Mouse (Mus musculus): ENCODE results near the gene Atp6v1g2. TPM values are rescaled to one million over a fixed set of nuclear protein-coding genes. Genes with fewer than 3 reads are reported as not detected.

The Atp6v1g2 gene
- polyA plus RNA-seq, 1 experiment from 2014 or later: 52.4 TPM

DNA sequence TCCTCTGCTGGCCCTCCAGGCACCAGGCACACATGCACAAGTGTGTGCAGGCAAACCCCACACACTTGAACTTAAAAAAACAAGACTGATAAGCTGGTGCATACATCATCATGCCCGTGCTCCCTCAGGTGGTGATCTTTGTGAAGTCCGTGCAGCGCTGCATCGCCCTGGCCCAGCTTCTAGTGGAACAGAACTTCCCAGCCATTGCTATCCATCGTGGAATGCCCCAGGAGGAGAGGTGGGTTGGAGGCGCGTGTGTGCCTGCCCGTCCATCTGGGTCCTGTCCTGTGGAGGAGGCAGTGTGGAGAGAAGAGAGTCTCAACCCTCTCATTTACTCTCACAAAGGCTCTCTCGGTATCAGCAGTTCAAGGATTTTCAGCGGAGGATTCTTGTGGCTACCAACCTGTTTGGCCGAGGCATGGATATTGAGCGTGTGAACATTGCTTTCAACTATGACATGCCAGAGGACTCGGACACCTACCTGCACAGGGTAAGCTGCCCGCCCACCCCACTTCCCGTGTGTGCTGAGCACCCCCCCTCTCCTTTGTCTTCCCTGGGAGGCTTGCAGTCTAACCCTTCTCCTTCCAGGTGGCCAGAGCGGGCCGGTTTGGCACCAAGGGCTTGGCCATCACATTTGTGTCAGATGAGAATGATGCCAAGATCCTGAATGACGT, 19.3 kb downstream of the Atp6v1g2 start:
- 87% methylated on average over 18 of the region's 18 CpGs for WGBS
- no peak overlapping the region for H3K4me2 ChIP-seq
- H3K36me3 ChIP-seq: peaks cover 69% of the 10 kb centered on the region
- H3K4me3 ChIP-seq: no peak overlapping the region
- H3K27me3 ChIP-seq: 0 out of 2 replicates have a peak, but pooled peaks cover 3% of the 10 kb centered on the region
- ATAC-seq (ENCODE audit: low FRiP score): no peak
- 0 out of 2 replicates have a peak, but pooled peaks cover 3% of the 10 kb centered on the region for H3K4me1 ChIP-seq (replicated peaks)
- no peaks in the 10 kb centered on the region for H3K9me3 ChIP-seq
- H3K9ac ChIP-seq: no peak overlapping the region
- H3K27ac ChIP-seq: no peak overlapping the region

DNA sequence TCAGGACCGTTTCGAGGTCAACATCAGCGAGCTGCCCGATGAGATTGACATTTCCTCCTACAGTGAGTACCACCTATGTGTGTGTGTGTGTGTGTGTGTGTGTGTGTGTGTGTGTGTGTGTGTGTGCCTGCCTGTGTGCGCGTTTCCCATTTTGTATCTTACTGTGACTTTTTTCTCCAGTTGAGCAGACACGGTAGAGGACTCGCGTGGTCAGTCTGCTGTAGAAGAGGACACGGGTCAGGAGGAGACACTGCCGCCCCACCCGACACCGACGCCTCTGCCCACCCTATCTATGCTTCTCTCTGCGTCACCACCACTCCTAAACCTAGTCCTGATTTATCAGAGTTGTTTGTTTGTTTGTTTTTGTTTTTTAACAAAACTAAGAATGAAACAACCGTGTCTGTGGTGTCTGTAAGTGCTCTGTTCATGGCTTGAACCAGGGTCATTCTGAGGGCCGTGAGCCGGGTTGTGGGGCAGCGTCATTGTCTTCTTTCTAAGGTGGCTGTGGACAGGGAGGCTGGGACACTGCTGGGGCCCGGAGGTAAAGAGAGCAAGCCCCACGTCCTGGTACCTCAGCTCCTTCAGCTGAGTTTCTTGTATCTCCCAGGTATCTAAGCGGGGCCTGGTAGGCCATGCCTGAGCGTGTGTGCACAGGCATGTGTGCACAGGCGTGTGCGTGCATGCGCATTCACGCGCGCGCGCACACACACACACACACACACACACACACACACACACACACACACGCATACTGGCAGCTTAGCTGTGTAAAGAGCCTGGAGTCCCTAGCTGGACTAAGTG, 20.0 kb downstream of the Atp6v1g2 start:
- 87% methylated on average over 32 of the region's 32 CpGs for WGBS
- Histone ChIP-seq H3K27ac (no peak overlapping the region), H3K4me1 (replicated peaks) (peaks cover 4% of the 10 kb centered on the region; the same call in 1 of the 2 replicates), H3K4me3 (no peak overlapping the region), H3K4me2 (no peak overlapping the region), H3K27me3 (0 out of 2 replicates have a peak, but pooled peaks cover 3% of the 10 kb centered on the region), H3K36me3 (peaks cover 62% of the 10 kb centered on the region), H3K9ac (no peak overlapping the region), H3K9me3 (no peaks in the 10 kb centered on the region)
- ATAC-seq (ENCODE audit: low FRiP score): no peak

DNA sequence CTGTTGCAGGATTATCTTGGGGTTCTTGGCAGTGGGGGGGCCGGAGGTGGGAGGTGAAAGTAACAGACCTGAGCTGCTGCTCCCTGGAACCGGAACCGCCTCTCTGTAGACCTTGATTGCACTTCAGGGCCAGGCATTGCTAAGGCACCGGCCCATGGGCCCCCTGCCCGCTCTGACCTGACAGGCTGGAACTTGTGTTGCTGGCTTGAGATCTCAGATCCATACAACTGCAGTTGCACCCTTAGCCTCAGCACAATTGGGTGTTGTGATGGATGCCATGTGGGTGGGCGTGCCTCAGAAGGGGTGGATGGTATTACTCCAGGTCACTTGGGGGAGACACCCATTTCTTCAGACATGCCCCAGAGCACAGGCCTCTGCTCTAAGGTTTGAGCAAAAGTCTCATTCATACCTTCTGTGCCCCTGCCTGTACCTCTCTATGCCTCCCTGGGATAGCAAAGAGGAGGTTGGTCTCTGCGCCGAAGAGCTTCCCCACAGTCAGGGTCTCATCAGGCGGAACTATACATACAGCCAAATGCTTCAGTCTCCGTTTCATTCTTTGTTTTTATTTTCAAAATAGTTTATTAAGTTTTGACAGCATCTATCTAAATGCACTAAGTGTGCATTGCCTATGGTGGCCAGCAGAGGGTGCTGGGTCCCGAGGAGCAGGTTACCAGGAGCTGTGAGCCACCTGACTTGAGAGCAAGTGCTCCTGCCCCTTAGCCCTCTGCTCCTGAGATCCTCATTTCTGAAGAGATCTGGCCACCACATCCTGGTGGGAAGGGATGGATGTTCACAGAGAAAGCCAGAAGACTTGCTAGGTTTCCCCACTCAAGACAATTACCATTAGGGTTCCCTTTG, 21.0 kb downstream of the Atp6v1g2 start:
- peaks cover 4% of the 10 kb centered on the region; the same call in 1 of the 2 replicates for H3K4me1 ChIP-seq (replicated peaks)
- whole genome bisulfite sequencing: 61% methylated on average over 11 of the region's 11 CpGs
- peaks cover 52% of the 10 kb centered on the region for H3K36me3 ChIP-seq
- H3K27ac ChIP-seq: no peak overlapping the region
- H3K27me3 ChIP-seq: peaks cover 8% of the 10 kb centered on the region; the same call in 1 of the 2 replicates
- no peaks in the 10 kb centered on the region for H3K9me3 ChIP-seq
- no peak overlapping the region for H3K4me2 ChIP-seq
- ATAC-seq (ENCODE audit: low FRiP score): peak; percentile 14; the same call in 1 of the 2 replicates
- no peak overlapping the region for H3K4me3 ChIP-seq
- no peak overlapping the region for H3K9ac ChIP-seq

- H3K27ac ChIP-seq: no peak overlapping the region
- no peak overlapping the region for H3K4me3 ChIP-seq
- no peak overlapping the region for H3K9ac ChIP-seq
- H3K9me3 ChIP-seq: no peaks in the 10 kb centered on the region
- peaks cover 4% of the 10 kb centered on the region; the same call in 1 of the 2 replicates for H3K4me1 ChIP-seq (replicated peaks)
- ATAC-seq (ENCODE audit: low FRiP score): no peak
- H3K4me2 ChIP-seq: no peak overlapping the region
- 78% methylated on average over 3 of the region's 3 CpGs for WGBS
- peaks cover 10% of the 10 kb centered on the region; the same call in 1 of the 2 replicates for H3K27me3 ChIP-seq
- H3K36me3 ChIP-seq: peaks cover 44% of the 10 kb centered on the region
Measured at GRCm38 (mm10) chr17:35255301-35255700, 21.8 kb downstream of the Atp6v1g2 start.

- H3K9ac ChIP-seq: no peak overlapping the region
Measured at GRCm38 (mm10) chr17:35255704-35256103, 22.2 kb downstream of the Atp6v1g2 start.

GRCm38 (mm10) chr17:35257378-35257777, 23.9 kb downstream of the Atp6v1g2 start:
- Histone ChIP-seq H3K27me3 (peaks cover 25% of the 10 kb centered on the region), H3K4me2 (no peak overlapping the region), H3K9ac (no peak overlapping the region), H3K36me3 (peaks cover 24% of the 10 kb centered on the region), H3K9me3 (no peaks in the 10 kb centered on the region), H3K27ac (no peak overlapping the region), H3K4me1 (replicated peaks) (peaks cover 4% of the 10 kb centered on the region; the same call in 1 of the 2 replicates), H3K4me3 (no peak overlapping the region)
- WGBS: 84% methylated on average over 1 of the region's 1 CpGs
- ATAC-seq (ENCODE audit: low FRiP score): no peak

More at GRCm38 (mm10) chr17:35255704-35256103, 22.2 kb downstream of the Atp6v1g2 start:
- no peak overlapping the region for H3K27ac ChIP-seq
- no peaks in the 10 kb centered on the region for H3K9me3 ChIP-seq
- H3K4me2 ChIP-seq: no peak overlapping the region
- peaks cover 4% of the 10 kb centered on the region; the same call in 1 of the 2 replicates for H3K4me1 ChIP-seq (replicated peaks)
- no peak overlapping the region for H3K4me3 ChIP-seq
- H3K36me3 ChIP-seq: peaks cover 40% of the 10 kb centered on the region
- ATAC-seq (ENCODE audit: low FRiP score): no peak
- H3K27me3 ChIP-seq: peaks cover 14% of the 10 kb centered on the region; the same call in 1 of the 2 replicates
- WGBS: 66% methylated on average over 4 of the region's 4 CpGs

DNA sequence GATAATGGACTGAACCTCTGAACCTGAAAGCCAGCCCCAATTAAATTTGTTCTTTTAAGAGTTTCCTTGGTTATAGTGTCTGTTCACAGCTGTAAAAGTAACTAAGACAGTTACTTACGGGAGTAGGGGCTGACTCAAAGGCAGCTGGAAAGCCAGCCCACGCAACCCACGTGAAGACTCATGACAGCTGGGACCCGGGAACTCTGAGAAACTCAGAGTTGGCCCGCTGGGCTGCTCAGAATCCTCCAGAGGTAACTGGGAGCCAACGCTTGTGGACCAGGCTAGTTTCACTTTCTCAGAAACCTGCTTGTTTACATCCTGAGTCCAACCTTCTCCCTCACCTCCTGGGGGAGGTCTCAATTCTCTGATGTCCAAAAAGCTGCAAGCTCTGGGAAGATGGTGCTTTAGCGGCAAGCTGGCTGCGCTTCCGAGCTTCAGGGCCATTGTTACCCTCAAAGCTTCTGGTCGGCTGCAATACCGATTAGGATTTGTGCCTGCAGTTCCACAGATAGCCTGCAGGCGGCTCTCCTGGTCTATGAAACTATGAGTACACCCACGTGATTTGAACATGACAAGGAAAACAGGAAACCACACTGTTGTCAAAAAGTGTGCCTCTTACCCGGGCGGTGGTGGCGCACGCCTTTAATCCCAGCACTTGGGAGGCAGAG, 24.5 kb downstream of the Atp6v1g2 start:
- Histone ChIP-seq H3K4me2 (peak overlapping the region; percentile 28), H3K27me3 (peaks cover 27% of the 10 kb centered on the region), H3K9me3 (no peaks in the 10 kb centered on the region), H3K4me1 (replicated peaks) (peaks cover 8% of the 10 kb centered on the region), H3K27ac (no peak overlapping the region), H3K4me3 (no peak overlapping the region), H3K36me3 (peaks cover 18% of the 10 kb centered on the region), H3K9ac (0 out of 2 replicates have a peak overlapping the region, but pooled peaks have one; percentile 39)
- ATAC-seq (ENCODE audit: low FRiP score): no peak
- WGBS: 14% methylated on average over 17 of the region's 17 CpGs

- H3K36me3 ChIP-seq: peaks cover 10% of the 10 kb centered on the region
- H3K9me3 ChIP-seq: no peaks in the 10 kb centered on the region
- H3K4me1 ChIP-seq (replicated peaks): peaks cover 13% of the 10 kb centered on the region
- no peak overlapping the region for H3K27ac ChIP-seq
- WGBS: 63% methylated on average over 13 of the region's 14 CpGs
- no peak for ATAC-seq (ENCODE audit: low FRiP score)
- H3K4me2 ChIP-seq: no peak overlapping the region
- no peak overlapping the region for H3K4me3 ChIP-seq
- no peak overlapping the region for H3K9ac ChIP-seq
- peaks cover 31% of the 10 kb centered on the region for H3K27me3 ChIP-seq
Measured at GRCm38 (mm10) chr17:35258492-35259478, 25.3 kb downstream of the Atp6v1g2 start.

GRCm38 (mm10) chr17:35259621-35260020, 26.2 kb downstream of the Atp6v1g2 start:
- Histone ChIP-seq H3K4me3 (no peak overlapping the region), H3K4me1 (replicated peaks) (peaks cover 16% of the 10 kb centered on the region), H3K36me3 (peaks cover 2% of the 10 kb centered on the region; the same call in 1 of the 2 replicates), H3K9ac (no peak overlapping the region), H3K4me2 (no peak overlapping the region), H3K27ac (no peak overlapping the region), H3K27me3 (peaks cover 39% of the 10 kb centered on the region), H3K9me3 (no peaks in the 10 kb centered on the region)
- 79% methylated on average over 4 of the region's 4 CpGs for WGBS
- no peak for ATAC-seq (ENCODE audit: low FRiP score)

DNA sequence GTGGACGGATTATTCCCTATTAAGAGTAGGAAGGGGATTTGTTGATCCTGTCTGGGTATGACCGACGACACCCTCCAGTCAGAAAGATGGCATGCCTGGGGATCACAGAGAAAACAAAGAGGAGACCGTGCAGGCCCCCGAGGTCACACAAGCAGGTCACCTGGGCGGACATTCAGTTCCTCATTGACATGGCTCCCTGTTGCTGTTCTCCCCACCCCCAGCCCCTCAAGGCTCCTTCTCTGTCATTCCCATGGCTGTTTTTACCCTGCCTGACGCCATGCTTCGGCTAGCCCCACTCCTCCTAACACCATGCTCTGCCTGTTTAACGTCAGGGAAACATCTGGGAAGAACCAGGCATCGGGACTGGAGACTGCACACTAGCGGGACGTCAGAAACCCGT, 28.2 kb downstream of the Atp6v1g2 start:
- WGBS: 73% methylated on average over 13 of the region's 13 CpGs

More for the DNA sequence above, 28.2 kb downstream of the Atp6v1g2 start:
- Histone ChIP-seq H3K27me3 (peaks cover 52% of the 10 kb centered on the region), H3K9ac (no peak overlapping the region), H3K36me3 (peaks cover 1% of the 10 kb centered on the region; the same call in 1 of the 2 replicates), H3K4me1 (replicated peaks) (peaks cover 16% of the 10 kb centered on the region), H3K9me3 (no peaks in the 10 kb centered on the region), H3K27ac (no peak overlapping the region), H3K4me2 (no peak overlapping the region), H3K4me3 (no peak overlapping the region)
- no peak for ATAC-seq (ENCODE audit: low FRiP score)
